Comparison of ENCODE assay signal across 12 mouse cellular contexts in genomic region chr15:27549878-27550277, GRCm38 (mm10).
DNase-seq lines count a peak whose midpoint lies in the region; ATAC-seq and TF ChIP-seq lines count a peak whose summit lies in the region.
"Had no signal": no experiment of that assay in that cellular context is flagged by ENCODE, and none has a peak within 500 bp of the region (broad histone marks: within the 10 kb centered on the region; RNA-seq: fewer than 3 reads in every experiment).

No protein-coding gene starts in this region.

- peak overlapping the region; percentile 59 for H3K27ac ChIP-seq in heart, adult 2 months
- H3K27ac ChIP-seq in heart, embryonic 10.5 days: no peak overlapping the region
- H3K27ac ChIP-seq in liver, adult 2 months (replicated peaks; ENCODE audit: insufficient read depth, low read depth, low read length): peak overlapping the region; percentile 41
- H3K27ac ChIP-seq in midbrain, embryonic 15.5 days: no peak overlapping the region
- no peak overlapping the region for H3K27ac ChIP-seq in midbrain, embryonic 16.5 days (ENCODE audit: low read length)
- H3K27ac ChIP-seq: embryonic facial prominence, embryonic 12.5 days; limb, embryonic 15.5 days had no signal

- no peak for TF ChIP-seq EP300 in heart, adult 2 months (IDR thresholded peaks at IDR 0.05; ENCODE audit: insufficient read depth, low read depth, low read length)

- TF ChIP-seq CTCF in heart, adult 2 months (IDR thresholded peaks at IDR 0.05): no peak
- TF ChIP-seq CTCF in liver, adult 2 months (IDR thresholded peaks at IDR 0.05; ENCODE audit: low read depth, low read length): no peak

- peak; percentile 37; the same call in 1 of the 2 replicates for ATAC-seq in midbrain, embryonic 15.5 days (replicated peaks)
- ATAC-seq in midbrain, embryonic 16.5 days: no peak

- no peak overlapping the region for H3K9ac ChIP-seq in heart, adult 2 months (ENCODE audit: low read depth, low read length)
- H3K9ac ChIP-seq in liver, adult 2 months (ENCODE audit: low read depth, low read length): no peak overlapping the region
- no peak overlapping the region for H3K9ac ChIP-seq in midbrain, embryonic 15.5 days
- no peak overlapping the region for H3K9ac ChIP-seq in midbrain, embryonic 16.5 days (ENCODE audit: low read depth, low read length)
- H3K9ac ChIP-seq: embryonic facial prominence, embryonic 12.5 days; limb, embryonic 15.5 days had no signal

- no peak for DNase-seq in heart, adult 2 months
- no peak for DNase-seq in heart, embryonic 10.5 days (ENCODE audit: low spot score)
- no peak for DNase-seq in liver, adult 2 months (ENCODE audit: extremely low read depth, low read depth, low spot score)
- DNase-seq in liver: no peak
- no peak for DNase-seq in embryo, embryonic 10.5 days (ENCODE audit: low spot score)
- DNase-seq: kidney, adult 8-10 months; right cerebral cortex, adult 18-20 months; thymus, postnatal 36 days had no signal

- H3K4me1 ChIP-seq in heart, adult 2 months (ENCODE audit: control insufficient read depth, insufficient read depth, low read length): peaks cover 15% of the 10 kb centered on the region
- H3K4me1 ChIP-seq in heart, embryonic 10.5 days: peaks cover 33% of the 10 kb centered on the region
- H3K4me1 ChIP-seq in liver, adult 2 months (ENCODE audit: control insufficient read depth, insufficient read depth, low read length): peaks cover 17% of the 10 kb centered on the region
- H3K4me1 ChIP-seq in midbrain, embryonic 15.5 days: no peaks in the 10 kb centered on the region
- H3K4me1 ChIP-seq in midbrain, embryonic 16.5 days (ENCODE audit: control insufficient read depth, insufficient read depth, low read length): peaks cover 4% of the 10 kb centered on the region; the same call in 1 of the 2 replicates
- H3K4me1 ChIP-seq: embryonic facial prominence, embryonic 12.5 days; limb, embryonic 15.5 days had no signal

- no peaks in the 10 kb centered on the region for H3K9me3 ChIP-seq in heart, embryonic 10.5 days
- no peaks in the 10 kb centered on the region for H3K9me3 ChIP-seq in midbrain, embryonic 15.5 days
- H3K9me3 ChIP-seq in midbrain, embryonic 16.5 days (replicated peaks; ENCODE audit: control insufficient read depth, low read length, poor library complexity, severe bottlenecking): no peaks in the 10 kb centered on the region
- H3K9me3 ChIP-seq: embryonic facial prominence, embryonic 12.5 days; limb, embryonic 15.5 days had no signal

- no peak overlapping the region for H3K4me3 ChIP-seq in heart, adult 2 months
- no peak overlapping the region for H3K4me3 ChIP-seq in heart, embryonic 10.5 days
- no peak overlapping the region for H3K4me3 ChIP-seq in liver, adult 2 months (ENCODE audit: insufficient read depth, low read depth, low read length)
- no peak overlapping the region for H3K4me3 ChIP-seq in midbrain, embryonic 15.5 days
- no peak overlapping the region for H3K4me3 ChIP-seq in midbrain, embryonic 16.5 days (ENCODE audit: low read depth, low read length)
- H3K4me3 ChIP-seq: embryonic facial prominence, embryonic 12.5 days; limb, embryonic 15.5 days had no signal

- H3K79me2 ChIP-seq in heart, adult 2 months (replicated peaks; ENCODE audit: control insufficient read depth, insufficient read depth, low read length): no peaks in the 10 kb centered on the region; the same call in 1 of the 2 replicates
- H3K79me2 ChIP-seq in liver, adult 2 months (ENCODE audit: control insufficient read depth, insufficient read depth, low read length): no peaks in the 10 kb centered on the region

- no peak for TF ChIP-seq POLR2A in heart, adult 2 months (IDR thresholded peaks at IDR 0.05; ENCODE audit: insufficient read depth, low read depth, low read length)
- TF ChIP-seq POLR2A in liver, adult 2 months (IDR thresholded peaks at IDR 0.05; ENCODE audit: extremely low read depth, insufficient read depth, low read length): no peak

- intact Hi-C loops in heart, adult 2 months (cut with DNase I): no loop called here

- H3K36me3 ChIP-seq in heart, adult 2 months (ENCODE audit: control insufficient read depth, insufficient read depth, low read length): peaks cover 13% of the 10 kb centered on the region
- no peaks in the 10 kb centered on the region; the same call in 1 of the 2 replicates for H3K36me3 ChIP-seq in heart, embryonic 10.5 days
- peaks cover 3% of the 10 kb centered on the region; the same call in 1 of the 2 replicates for H3K36me3 ChIP-seq in liver, adult 2 months (ENCODE audit: control insufficient read depth, insufficient read depth, low read length)
- no peaks in the 10 kb centered on the region for H3K36me3 ChIP-seq in midbrain, embryonic 15.5 days (replicated peaks)
- peaks cover 2% of the 10 kb centered on the region; the same call in 1 of the 2 replicates for H3K36me3 ChIP-seq in midbrain, embryonic 16.5 days (ENCODE audit: control insufficient read depth, insufficient read depth, low read length)
- H3K36me3 ChIP-seq: embryonic facial prominence, embryonic 12.5 days; limb, embryonic 15.5 days had no signal

- no peaks in the 10 kb centered on the region for H3K27me3 ChIP-seq in heart, adult 2 months (ENCODE audit: control insufficient read depth, insufficient read depth, low read length)
- no peaks in the 10 kb centered on the region for H3K27me3 ChIP-seq in heart, embryonic 10.5 days (ENCODE audit: insufficient read depth, poor library complexity, severe bottlenecking)
- no peaks in the 10 kb centered on the region for H3K27me3 ChIP-seq in liver, adult 2 months (ENCODE audit: control insufficient read depth, insufficient read depth, low read length)
- H3K27me3 ChIP-seq in midbrain, embryonic 15.5 days (replicated peaks): no peaks in the 10 kb centered on the region
- H3K27me3 ChIP-seq in midbrain, embryonic 16.5 days (ENCODE audit: control insufficient read depth, insufficient read depth, low read depth, low read length): no peaks in the 10 kb centered on the region
- H3K27me3 ChIP-seq: embryonic facial prominence, embryonic 12.5 days; limb, embryonic 15.5 days had no signal

- WGBS in heart, adult 2 months: 51% methylated on average over 7 of the region's 7 CpGs
- 82% methylated on average over 7 of the region's 7 CpGs for WGBS in heart, embryonic 10.5 days
- 48% methylated on average over 7 of the region's 7 CpGs for WGBS in liver, adult 2 months
- 48% methylated on average over 7 of the region's 7 CpGs for WGBS in midbrain, embryonic 15.5 days
- 48% methylated on average over 7 of the region's 7 CpGs for WGBS in midbrain, embryonic 16.5 days

- H3K4me2 ChIP-seq in midbrain, embryonic 15.5 days: no peak overlapping the region
- no peak overlapping the region for H3K4me2 ChIP-seq in midbrain, embryonic 16.5 days (ENCODE audit: low read length)
- H3K4me2 ChIP-seq: embryonic facial prominence, embryonic 12.5 days; limb, embryonic 15.5 days had no signal

Comparison
In these comparisons a context has a peak if more than half of its experiments do, and no peak if none do; other contexts are left out.
1. H3K27ac ChIP-seq: peak in heart, adult 2 months (single experiment) and liver, adult 2 months (single experiment); none in heart, embryonic 10.5 days (single experiment), midbrain, embryonic 15.5 days (single experiment) and midbrain, embryonic 16.5 days (single experiment).